Mouse (Mus musculus): ENCODE measurements around the gene Kif5a.
"Not testable (repeated sequence)": the region's sequence is repeated elsewhere in the genome, so short reads cannot be mapped to it uniquely, and the experiment has no call there.

Gene Kif5a

DNA sequence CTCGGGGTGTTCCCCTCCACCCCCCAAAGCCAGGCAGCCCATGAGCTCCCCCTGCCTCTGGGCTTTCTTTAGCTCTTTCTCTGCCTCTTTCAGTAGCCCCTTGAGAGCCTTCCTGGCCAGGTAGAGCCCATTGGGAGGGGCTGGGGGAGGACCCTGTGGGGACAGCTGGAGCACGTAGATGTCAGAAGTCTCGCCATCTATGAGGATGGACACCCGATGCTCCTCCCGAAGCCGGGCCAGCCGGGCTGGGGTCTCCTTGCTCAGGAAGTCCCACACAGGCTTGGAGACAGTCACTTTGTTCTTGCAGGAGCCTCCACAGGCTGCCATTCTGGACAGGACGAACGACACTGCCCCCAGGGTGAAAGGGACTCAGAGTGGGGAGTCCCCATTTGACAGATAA, 70.1 kb downstream of the Kif5a start:
- DNase-seq (ENCODE audit: low spot score in 2 of 2), result peak in 1 of 2 experiments; percentile 2

- DNase-seq (ENCODE audit: low spot score in 2 of 2), result not testable (repeated sequence)
Observed at GRCm38 (mm10) chr10:127192057-127192328, 71.2 kb downstream of the Kif5a start.

GRCm38 (mm10) chr10:127191191-127192056, 71.7 kb downstream of the Kif5a start:
- DNase-seq (ENCODE audit: low spot score in 2 of 2), result peak in 1 of 2 experiments; percentile 8

DNA sequence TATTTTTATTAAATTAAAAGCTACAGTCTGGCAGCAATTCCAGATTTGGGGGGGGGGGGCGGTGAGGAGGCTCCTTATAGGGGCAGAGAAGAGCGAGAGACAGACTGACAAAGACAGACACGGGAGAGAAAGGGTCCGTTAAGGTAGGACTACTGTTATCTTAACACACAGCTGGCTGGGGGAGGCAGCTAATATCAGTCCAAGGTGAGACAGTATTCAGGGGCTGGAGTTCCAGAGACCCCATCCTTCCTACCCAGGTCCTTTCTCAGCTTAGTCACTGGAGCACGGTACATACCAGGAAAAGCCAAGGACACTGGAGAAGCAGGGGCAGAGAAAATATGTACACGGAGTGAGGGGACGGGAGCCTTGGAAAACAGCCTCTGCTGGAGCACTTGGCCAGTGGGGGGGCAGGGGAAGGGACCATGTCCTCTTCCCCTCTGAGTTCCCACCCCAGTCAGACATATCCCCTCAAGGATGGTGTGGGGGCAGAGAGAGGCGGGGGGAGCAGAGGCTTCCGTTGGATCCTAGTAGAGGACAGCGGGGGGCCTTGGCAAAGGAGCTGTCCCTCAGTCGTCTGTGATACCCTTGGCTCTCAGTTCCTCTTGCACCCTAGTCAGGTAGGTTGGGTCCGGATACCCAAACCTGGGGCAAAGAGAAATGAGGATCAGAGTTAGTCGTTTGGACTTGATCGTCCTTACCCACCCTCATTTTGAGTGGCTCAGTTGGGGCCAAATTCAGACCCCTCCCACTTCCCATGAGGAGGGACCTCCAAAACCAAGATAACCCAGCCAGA, 72.6 kb downstream of the Kif5a start:
- DNase-seq (ENCODE audit: low spot score in 2 of 2), result peak in 1 of 2 experiments; percentile 5

DNA sequence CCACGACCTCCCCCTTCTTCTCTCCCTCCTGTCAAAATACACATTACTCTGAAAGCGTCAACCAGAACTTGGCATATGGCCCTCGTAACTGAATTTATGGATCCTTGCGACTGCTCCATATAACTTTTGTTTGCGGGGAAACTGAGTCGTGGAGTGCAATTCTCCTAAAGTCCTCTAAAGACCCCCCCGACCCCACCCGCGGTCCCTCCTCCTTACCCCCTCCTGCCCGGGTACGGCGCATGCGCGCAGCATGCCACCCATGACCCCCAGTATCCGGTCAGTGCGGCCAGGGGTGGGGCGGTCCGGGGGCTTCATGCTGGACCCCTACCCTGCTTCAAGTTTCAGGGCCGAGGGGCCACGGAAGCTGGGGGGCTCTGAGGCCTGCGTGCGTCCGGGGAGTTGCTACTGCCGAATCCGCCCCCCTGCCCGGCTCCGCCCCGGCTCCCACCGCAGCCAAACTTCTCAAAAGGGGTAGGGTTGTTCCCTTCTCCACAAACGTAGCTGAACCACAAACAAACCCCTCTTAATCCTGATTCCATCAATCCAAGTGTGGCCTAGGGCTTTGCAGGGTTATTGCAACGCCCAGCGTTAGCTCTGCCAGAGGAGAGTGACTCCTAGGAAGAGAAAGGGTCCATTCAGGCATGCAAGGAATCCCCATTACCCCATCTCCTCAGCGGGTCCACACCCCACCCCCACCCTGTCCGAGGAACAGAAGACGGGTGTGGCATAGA, 73.3 kb downstream of the Kif5a start, which contains the start of gene Arhgef25:
Gene Arhgef25 (minus strand): TSS at position 433 of the 731 bp plus-strand sequence.
- no peak for DNase-seq (ENCODE audit: low spot score in 2 of 2)

- no peak for DNase-seq (ENCODE audit: low spot score in 2 of 2)
Observed at GRCm38 (mm10) chr10:127189116-127189650, 74.0 kb downstream of the Kif5a start.

- no peak for DNase-seq (ENCODE audit: low spot score in 2 of 2)
Observed at GRCm38 (mm10) chr10:127188465-127189115, 74.6 kb downstream of the Kif5a start.

DNA sequence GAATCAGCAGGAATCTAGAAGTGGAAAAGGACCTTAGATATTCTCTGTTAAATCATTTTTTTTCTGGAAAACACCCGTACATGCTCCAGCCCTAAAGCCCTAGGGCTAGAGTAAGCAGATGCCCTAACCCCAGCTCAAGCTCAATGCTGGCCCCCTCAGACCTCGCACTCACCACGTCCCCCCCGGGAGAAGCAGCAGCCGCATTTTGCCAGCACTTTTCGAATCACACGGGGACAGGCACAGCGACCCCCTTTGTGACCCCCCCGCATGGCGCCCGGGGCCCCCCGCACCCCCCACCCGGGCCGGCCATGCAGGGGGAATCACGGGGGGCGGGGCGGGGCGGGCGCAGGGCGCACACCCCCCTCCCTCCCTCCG, 75.1 kb downstream of the Kif5a start:
- no peak for DNase-seq (ENCODE audit: low spot score in 2 of 2)

DNA sequence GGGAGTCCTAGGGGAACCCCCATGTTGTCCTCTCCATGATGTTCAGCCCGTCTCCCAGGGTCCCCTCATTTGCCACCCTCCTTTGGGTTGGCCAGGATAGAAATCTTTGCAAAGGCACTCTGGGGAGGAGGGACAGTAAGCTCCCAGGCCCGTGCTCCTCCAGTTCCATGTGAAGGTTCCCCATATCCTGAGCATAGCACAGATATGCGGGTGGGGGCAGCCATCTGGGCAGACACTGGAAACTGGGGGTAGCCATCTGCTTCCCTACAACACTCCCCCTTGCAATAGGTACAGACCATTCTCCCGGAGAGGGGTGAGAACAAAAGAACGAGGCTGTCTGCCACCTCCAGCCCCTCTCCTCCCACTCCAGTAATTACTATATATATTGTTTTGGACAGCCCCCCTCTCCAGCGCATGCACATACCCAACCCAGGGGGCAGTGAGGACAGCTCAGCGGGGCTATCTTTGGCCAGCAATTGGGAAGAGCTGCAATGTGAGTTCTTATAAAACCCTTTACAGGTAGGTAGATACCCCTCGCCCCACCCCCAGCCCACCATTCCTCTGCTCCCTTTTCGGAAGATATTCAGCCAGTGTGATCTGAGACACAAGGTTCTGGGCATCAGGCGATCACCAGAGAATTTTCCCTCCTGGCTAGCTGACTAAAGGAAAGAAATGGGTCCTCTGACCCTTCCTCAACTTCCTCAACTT, 75.6 kb downstream of the Kif5a start:
- peak; percentile 79 for DNase-seq (ENCODE audit: low spot score in 2 of 2)

DNA sequence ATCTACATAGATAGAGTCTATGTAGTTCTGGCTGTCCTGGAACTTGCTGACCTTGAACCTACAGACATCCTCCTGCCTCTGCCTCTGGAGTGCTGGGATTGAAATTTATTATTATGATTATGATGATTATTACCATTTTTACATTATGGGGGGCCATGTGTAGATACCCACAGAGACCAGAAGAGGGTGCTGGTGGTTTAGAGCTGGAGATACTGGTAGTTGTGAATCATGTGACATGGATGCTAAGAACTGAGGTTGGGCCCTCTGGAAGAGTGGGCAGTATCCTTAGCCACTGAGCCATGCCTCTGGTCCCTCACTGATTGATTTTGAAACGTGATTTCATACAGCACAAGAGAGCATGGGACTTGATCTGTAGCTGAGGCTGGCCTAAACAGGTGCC, 76.7 kb downstream of the Kif5a start:
- no peak for DNase-seq (ENCODE audit: low spot score in 2 of 2)

- no peak for DNase-seq (ENCODE audit: low spot score in 2 of 2)
Observed at GRCm38 (mm10) chr10:127185506-127185905, 77.6 kb downstream of the Kif5a start.

DNA sequence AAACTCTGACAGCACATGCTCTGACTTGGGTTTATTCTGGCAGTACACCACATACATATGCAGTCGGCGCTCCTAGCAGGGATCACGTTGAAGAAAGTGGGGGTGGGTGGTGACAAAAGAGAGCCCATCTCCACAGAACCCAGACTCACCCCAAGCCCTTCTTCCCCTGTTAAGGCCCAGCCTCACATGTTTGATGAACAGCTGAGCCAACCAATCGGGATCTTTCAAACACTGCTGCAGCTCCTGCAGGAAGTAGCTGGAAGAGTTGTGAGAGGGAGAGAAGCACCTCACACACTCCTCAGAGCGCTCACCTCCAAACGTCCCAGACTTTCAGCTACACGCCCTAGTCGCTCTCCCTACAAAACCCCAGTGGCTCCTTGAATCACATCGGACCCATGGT, 78.0 kb downstream of the Kif5a start:
- no peak for DNase-seq (ENCODE audit: low spot score in 2 of 2)

- DNase-seq (ENCODE audit: low spot score in 2 of 2), result no peak
Observed at GRCm38 (mm10) chr10:127183759-127184158, 79.4 kb downstream of the Kif5a start.

- DNase-seq (ENCODE audit: low spot score in 2 of 2), result no peak
Observed at GRCm38 (mm10) chr10:127182624-127183023, 80.5 kb downstream of the Kif5a start.

GRCm38 (mm10) chr10:127181566-127181965, 81.6 kb downstream of the Kif5a start:
- no peak for DNase-seq (ENCODE audit: low spot score in 2 of 2)

- DNase-seq (ENCODE audit: low spot score in 2 of 2), result no peak
Observed at GRCm38 (mm10) chr10:127180695-127181047, 82.5 kb downstream of the Kif5a start.

DNA sequence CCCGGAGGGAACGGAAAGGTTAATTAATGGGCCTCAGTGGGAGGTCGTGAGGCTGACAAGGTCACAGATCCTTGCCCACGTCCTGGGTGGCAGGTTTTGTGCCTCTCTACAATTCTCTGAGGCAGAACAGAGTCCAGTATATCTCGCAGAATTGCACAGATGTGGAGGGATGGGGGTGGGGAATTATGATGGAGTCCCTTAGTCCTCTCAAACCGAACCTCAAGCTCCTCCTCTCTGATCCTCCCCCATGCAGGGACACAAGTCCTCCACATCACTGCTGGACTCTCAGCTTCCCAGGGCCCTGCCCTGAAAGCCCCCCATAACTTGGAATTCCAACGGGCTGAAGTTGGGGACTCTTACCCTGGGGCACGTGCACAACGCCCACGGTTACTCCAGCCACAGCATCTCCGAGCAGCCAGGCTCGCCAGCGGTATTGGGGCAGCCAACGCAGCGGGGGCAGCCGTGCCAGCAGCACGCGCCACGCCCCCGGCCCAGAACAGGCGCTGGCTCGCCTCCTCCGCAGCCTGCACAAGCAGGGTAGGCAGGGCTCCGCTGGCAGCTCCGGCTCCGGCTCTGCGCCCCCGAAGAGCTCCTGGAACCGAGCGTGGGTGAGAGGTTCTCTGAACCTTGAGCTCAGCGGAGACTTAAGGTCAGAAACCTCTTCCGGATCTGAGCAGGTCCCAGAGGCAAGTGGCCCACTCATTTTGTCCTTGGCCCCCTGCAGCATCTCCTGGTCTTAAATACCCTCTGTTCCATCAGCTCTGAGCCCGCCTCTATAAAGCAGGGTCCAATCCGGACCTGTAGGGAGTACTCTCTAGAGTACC, 83.1 kb downstream of the Kif5a start, which contains the start of gene Slc26a10:
Gene Slc26a10 (minus strand): TSS at position 775 of the 824 bp plus-strand sequence.
- peak in 1 of 2 experiments; percentile 59 for DNase-seq (ENCODE audit: low spot score in 2 of 2)

DNA sequence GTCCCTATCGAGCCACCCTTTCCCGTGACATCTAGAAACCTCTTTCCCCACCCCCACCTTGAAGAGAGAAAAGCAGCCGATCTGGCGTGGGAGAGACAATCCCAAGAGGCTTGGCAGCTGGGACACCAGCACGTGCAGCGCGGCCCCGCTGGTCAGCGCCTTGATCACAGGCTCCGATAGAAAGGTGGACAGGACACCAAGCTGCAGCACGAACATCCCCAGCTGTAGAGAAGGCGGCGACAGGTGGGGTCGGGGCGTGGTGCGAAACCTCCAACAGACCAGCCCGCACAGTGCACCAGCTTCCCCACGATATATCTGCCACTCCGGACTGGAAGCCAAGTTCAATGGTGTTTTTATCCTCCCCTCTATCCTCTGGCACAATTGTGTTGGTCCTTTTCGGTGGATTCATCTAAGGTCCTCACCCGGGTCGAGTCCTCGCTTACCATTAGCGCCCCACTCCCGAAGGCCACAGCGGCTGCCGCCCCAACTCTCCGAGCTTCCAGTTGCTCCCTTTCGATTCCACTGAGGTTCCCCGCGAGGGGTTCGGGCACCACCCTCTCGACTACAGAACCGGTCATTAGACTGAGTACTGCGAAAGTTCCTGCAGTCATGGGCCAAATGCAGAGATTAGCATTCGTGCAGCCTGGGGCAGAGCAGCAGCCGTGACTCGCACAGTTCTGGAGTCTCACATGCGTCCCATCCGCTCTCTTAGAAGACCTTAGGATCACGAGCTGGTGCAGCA, 84.7 kb downstream of the Kif5a start:
- no peak for DNase-seq (ENCODE audit: low spot score in 2 of 2)

DNA sequence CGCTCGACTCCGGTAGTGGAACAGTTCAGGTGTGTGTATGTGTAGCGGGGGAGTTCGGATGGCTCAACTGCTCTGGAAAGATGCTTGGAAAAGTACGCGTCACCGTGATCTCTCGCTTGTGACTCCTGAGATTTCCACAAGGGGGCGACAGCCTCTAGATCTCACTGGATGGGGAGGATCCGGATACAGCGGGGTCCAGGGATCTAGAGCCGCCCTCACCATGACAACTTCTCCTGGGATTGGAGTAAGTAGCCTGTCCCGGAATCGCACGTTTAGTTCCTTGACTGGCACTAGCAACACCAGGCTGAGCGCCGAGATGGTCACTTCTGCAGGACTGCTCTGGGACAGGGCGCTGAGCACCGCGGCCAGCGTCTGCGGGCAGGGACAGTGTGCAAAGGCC, 85.4 kb downstream of the Kif5a start:
- DNase-seq (ENCODE audit: low spot score in 2 of 2), result peak; percentile 85 to 87
